ENCODE assay signal across 28 mouse cellular contexts in genomic region chr14:106593352-106593751, GRCm38 (mm10).
"Had no signal": no experiment of that assay in that cellular context is flagged by ENCODE, and none has a peak within 500 bp of the region (broad histone marks: within the 10 kb centered on the region; RNA-seq: fewer than 3 reads in every experiment).

No protein-coding gene starts in this region.

- H3K9me3 ChIP-seq: limb, embryonic 10.5 days; limb, embryonic 12.5 days; limb, embryonic 13.5 days; limb, embryonic 15.5 days; liver, embryonic 12.5 days; liver, embryonic 13.5 days; liver, embryonic 15.5 days; midbrain, embryonic 10.5 days; midbrain, embryonic 12.5 days; midbrain, embryonic 13.5 days; midbrain, embryonic 15.5 days; neural tube, embryonic 12.5 days; neural tube, embryonic 13.5 days had no signal

- H3K4me3 ChIP-seq: left cerebral cortex, adult 2 months; limb, embryonic 10.5 days; limb, embryonic 12.5 days; limb, embryonic 13.5 days; limb, embryonic 15.5 days; liver, embryonic 12.5 days; liver, embryonic 13.5 days; liver, embryonic 15.5 days; megakaryocyte, embryonic 14.5 days; midbrain, embryonic 10.5 days; midbrain, embryonic 12.5 days; midbrain, embryonic 13.5 days; midbrain, embryonic 15.5 days; myocyte; neural tube, embryonic 12.5 days; neural tube, embryonic 13.5 days had no signal

- H3K36me3 ChIP-seq: limb, embryonic 10.5 days; limb, embryonic 12.5 days; limb, embryonic 13.5 days; limb, embryonic 15.5 days; liver, embryonic 12.5 days; liver, embryonic 13.5 days; liver, embryonic 15.5 days; midbrain, embryonic 10.5 days; midbrain, embryonic 12.5 days; midbrain, embryonic 13.5 days; midbrain, embryonic 15.5 days; neural tube, embryonic 12.5 days; neural tube, embryonic 13.5 days had no signal

- H3K9ac ChIP-seq: limb, embryonic 12.5 days; limb, embryonic 13.5 days; limb, embryonic 15.5 days; liver, embryonic 12.5 days; liver, embryonic 13.5 days; liver, embryonic 14.5 days; liver, embryonic 15.5 days; liver, postnatal 0 days; midbrain, embryonic 12.5 days; midbrain, embryonic 13.5 days; midbrain, embryonic 15.5 days; neural tube, embryonic 12.5 days; neural tube, embryonic 13.5 days had no signal

- ATAC-seq: liver, embryonic 12.5 days; liver, postnatal 0 days; midbrain, embryonic 13.5 days; midbrain, embryonic 15.5 days; midbrain, embryonic 16.5 days had no signal

- H3K4me1 ChIP-seq: limb, embryonic 10.5 days; limb, embryonic 12.5 days; limb, embryonic 13.5 days; limb, embryonic 15.5 days; liver, embryonic 12.5 days; liver, embryonic 13.5 days; liver, embryonic 15.5 days; megakaryocyte, embryonic 14.5 days; midbrain, embryonic 10.5 days; midbrain, embryonic 12.5 days; midbrain, embryonic 13.5 days; midbrain, embryonic 15.5 days; neural tube, embryonic 12.5 days; neural tube, embryonic 13.5 days had no signal

- DNase-seq: left cerebral cortex, postnatal 4 days; liver; liver, embryonic 13.5 days; liver, postnatal 0 days; lung, adult 2 months; lung, postnatal 10 days; lung, postnatal 14 days; midbrain, embryonic 14.5 days had no signal

- H3K27ac ChIP-seq: left cerebral cortex, adult 2 months; limb, embryonic 10.5 days; limb, embryonic 12.5 days; limb, embryonic 13.5 days; limb, embryonic 15.5 days; liver, embryonic 12.5 days; liver, embryonic 13.5 days; liver, embryonic 14.5 days; liver, embryonic 15.5 days; macrophage; midbrain, embryonic 10.5 days; midbrain, embryonic 12.5 days; midbrain, embryonic 13.5 days; midbrain, embryonic 15.5 days; neural tube, embryonic 12.5 days; neural tube, embryonic 13.5 days had no signal

- H3K4me2 ChIP-seq: limb, embryonic 12.5 days; limb, embryonic 13.5 days; limb, embryonic 15.5 days; liver, embryonic 11.5 days; liver, embryonic 12.5 days; liver, embryonic 13.5 days; liver, embryonic 15.5 days; midbrain, embryonic 11.5 days; midbrain, embryonic 12.5 days; midbrain, embryonic 13.5 days; midbrain, embryonic 15.5 days; neural tube, embryonic 12.5 days; neural tube, embryonic 13.5 days had no signal

- H3K27me3 ChIP-seq: limb, embryonic 12.5 days; limb, embryonic 13.5 days; limb, embryonic 15.5 days; liver, embryonic 12.5 days; liver, embryonic 13.5 days; liver, embryonic 15.5 days; megakaryocyte, embryonic 14.5 days; midbrain, embryonic 12.5 days; midbrain, embryonic 13.5 days; midbrain, embryonic 15.5 days; neural tube, embryonic 12.5 days; neural tube, embryonic 13.5 days had no signal
